Mouse (Mus musculus) T-helper 1 cell (primary cell): ENCODE results near the gene Epb41l3.
"Not testable (repeated sequence)": the region's sequence is repeated elsewhere in the genome, so short reads cannot be mapped to it uniquely, and the experiment has no call there.

Experiments used
- in situ Hi-C: fragments of 300-600 bp; cut with MboI, MseI; formaldehyde crosslinking; loops from one replicate; pipeline ENCODE4 v1.15.1; 2025; ENCODE audit warnings: high pct_unique_total_duplicates

The Epb41l3 gene

GRCm38 (mm10) chr17:69105799-69106401, 30.4 kb downstream of the Epb41l3 start:
- in situ Hi-C loops: no loop called here

DNA sequence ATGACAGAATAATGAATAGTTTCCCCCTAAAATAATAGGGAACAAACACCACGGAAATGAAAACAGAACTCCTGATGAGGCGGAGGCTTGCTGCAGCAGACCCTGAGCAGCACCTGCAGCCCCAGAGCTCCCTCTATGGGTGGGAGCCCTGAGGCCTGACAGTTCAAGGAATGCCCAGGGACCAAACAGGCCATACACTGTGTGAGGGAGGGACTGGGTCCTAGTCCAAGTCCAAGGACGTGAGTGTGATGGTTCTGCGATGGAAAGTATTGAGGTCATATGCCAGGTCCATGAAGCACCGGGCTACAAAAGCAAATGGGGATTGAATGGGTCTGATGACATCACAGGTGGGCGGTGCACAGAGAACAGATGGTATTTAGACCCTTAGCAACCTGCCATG, 33.7 kb downstream of the Epb41l3 start:
- in situ Hi-C loops: no loop called here

DNA sequence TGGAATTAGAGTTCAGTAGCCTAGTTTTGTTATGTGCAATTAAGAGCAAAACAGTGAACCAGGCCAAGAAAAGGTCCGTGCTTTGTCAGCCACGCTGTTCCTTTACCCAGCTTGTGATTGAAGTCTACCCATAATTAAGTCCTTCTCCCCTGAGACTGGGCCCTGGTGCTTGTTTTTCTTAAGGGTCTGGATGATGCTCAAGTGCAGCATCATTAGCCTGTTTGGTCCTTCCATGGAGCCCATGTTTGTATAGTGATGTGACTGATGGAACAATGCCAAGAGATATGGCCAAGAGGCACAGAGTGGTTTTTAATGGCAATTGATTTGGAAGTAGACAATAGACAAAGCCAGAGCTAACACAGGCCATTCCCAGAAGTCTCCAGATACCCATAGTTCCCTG, 36.7 kb downstream of the Epb41l3 start:
- in situ Hi-C loops: no loop called here

DNA sequence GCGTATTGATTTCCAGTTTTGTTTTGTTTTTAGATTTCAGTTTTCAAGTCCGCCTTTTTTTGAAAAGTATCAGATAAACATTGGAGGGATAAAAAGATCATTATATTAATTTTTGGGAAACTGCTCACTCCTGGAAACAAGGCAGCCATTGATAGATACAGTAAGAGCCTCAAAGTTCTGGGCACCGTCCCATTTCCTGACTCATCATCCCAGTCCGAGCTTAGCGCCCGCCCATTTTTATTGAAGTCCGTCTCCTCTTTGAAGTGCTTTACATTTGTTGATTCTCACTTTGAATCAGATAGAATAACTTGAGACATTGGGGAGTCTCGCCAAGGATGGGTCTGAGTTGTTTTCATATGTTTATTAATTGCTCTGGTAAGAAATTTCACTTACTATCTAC, 43.7 kb downstream of the Epb41l3 start:
- in situ Hi-C loops: no loop called here

- in situ Hi-C loops: no loop called here
Measured at GRCm38 (mm10) chr17:69120533-69121358, 45.3 kb downstream of the Epb41l3 start.

GRCm38 (mm10) chr17:69122403-69122802, 46.9 kb downstream of the Epb41l3 start:
- in situ Hi-C loops: not testable (repeated sequence)

DNA sequence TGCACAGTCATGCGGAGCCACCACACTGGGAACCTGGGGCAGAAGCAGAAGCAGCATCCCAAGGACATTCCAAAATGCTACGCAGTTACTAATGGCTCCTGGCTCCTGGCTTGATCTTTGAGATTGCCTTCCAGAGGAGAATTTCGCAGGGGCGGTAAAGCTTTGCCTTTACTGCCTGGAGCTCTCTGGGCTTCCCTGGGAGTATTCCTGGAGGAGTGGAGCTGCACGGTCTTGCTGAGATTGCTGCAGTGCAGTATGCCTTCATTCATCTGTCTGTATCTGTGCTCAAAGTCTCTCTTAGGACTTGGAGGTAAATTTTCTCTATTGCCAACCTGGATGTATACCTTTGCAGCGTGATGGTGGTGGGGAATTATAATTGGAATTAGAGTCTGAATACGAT, 52.0 kb downstream of the Epb41l3 start:
- in situ Hi-C loops: no loop called here

DNA sequence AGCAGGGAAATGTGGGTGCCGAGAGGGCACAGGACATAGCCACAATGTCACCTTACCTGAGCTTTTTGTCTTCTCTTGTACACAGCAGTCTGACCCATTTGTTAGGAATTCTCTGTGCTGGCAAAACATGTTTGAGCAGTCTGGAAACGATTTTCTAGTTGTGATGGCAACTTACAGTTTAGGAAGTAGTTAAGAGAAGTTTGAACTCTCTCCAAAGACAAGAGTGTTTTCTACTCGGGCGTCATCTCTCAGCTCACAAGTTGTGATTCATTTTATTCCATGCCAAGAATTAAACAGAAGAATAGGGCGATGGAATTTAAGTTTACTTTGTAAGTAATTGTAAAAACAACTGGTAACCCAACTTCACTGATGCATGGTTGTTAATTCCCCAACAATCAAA, 52.5 kb downstream of the Epb41l3 start:
- in situ Hi-C loops: no loop called here

- in situ Hi-C loops: no loop called here
Measured at GRCm38 (mm10) chr17:69129434-69129833, 54.0 kb downstream of the Epb41l3 start.

DNA sequence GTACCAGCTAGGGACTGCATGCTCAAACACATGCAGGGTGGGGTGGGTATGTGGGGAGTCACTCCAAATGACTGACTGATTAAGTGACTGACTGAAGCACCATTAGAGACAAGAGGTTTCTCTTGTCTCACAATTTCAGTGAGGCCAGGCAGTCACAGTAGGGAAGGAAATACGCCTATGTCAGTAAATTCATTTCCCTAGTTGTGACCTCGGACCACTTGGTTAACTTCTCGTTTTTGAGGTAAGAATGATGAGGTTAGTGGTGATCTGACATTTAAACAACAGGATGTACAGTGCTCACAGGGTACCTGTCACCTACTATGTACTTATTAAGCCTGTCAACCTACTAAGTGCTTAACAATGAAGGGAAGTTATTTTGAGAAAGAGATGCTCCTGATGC, 67.5 kb downstream of the Epb41l3 start:
- in situ Hi-C loops: no loop called here

DNA sequence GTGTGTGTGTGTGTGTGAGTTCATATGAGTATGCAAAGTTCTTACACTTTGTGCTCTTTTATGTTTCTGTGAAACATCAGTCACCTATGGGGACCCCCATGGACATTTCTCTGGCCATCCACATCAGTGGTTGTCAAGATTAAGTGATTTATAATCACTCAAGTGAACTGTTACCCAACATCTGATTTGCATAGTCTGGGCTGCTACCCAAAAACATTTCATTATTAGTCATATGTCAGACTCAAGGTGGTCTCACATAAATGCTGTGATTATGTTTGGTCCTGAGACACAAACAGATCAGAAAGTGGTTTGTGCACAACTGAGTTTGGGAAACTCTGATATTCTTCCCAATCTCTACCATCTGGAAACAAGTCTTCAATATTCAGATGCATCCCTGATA, 75.3 kb downstream of the Epb41l3 start:
- in situ Hi-C loops: no loop called here

GRCm38 (mm10) chr17:69151281-69151680, 75.8 kb downstream of the Epb41l3 start:
- in situ Hi-C loops: no loop called here

- in situ Hi-C loops: no loop called here
Measured at GRCm38 (mm10) chr17:69155034-69155433, 79.6 kb downstream of the Epb41l3 start.

- in situ Hi-C loops: no loop called here
Measured at GRCm38 (mm10) chr17:69156522-69157100, 81.1 kb downstream of the Epb41l3 start.

- in situ Hi-C loops: no loop called here
Measured at GRCm38 (mm10) chr17:69157101-69157808, 81.8 kb downstream of the Epb41l3 start.

- in situ Hi-C loops: no loop called here
Measured at GRCm38 (mm10) chr17:69157809-69158185, 82.3 kb downstream of the Epb41l3 start.

DNA sequence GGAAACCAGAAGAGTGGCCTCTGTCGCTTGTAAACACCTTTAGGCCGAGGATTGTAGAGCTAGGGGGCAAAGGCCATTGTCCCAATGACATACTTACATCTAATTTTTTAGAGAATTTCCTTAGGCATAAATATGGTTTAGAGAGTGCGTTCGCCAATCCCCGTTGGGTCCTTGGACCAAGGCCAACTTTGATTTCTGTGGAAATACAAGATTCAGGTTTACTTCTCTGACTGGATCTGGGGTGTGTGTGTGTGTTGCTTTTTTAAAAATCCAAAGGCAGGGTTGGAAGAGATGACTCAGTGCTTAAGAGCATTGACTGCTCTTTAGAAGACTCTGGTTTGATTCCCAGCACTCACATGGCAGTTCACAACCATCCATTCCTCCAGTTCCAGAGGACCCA, 83.2 kb downstream of the Epb41l3 start:
- in situ Hi-C loops: no loop called here

- in situ Hi-C loops: no loop called here
Measured at GRCm38 (mm10) chr17:69162731-69163130, 87.2 kb downstream of the Epb41l3 start.

- in situ Hi-C loops: no loop called here
Measured at GRCm38 (mm10) chr17:69176949-69177501, 101.5 kb downstream of the Epb41l3 start.

GRCm38 (mm10) chr17:69177954-69178353, 102.5 kb downstream of the Epb41l3 start:
- in situ Hi-C loops: no loop called here

- in situ Hi-C loops: no loop called here
Measured at GRCm38 (mm10) chr17:69180905-69181559, 105.5 kb downstream of the Epb41l3 start.
